Mouse (Mus musculus) layer of hippocampus, adult 8-10 months (tissue): ENCODE data around the gene Atad1. TPM values are rescaled to one million over a fixed set of nuclear protein-coding genes. Genes with fewer than 3 reads are reported as not detected.
"Not testable (repeated sequence)": the region's sequence is repeated elsewhere in the genome, so short reads cannot be mapped to it uniquely, and the experiment has no call there.

Experiments used
- DNase-seq, 2 experiments: peaks; one replicate each; pipeline ENCODE4 v3.0.0; 2022; ENCODE audit warnings: low spot score in 2 of 2
- total RNA-seq, 4 experiments: library from RNA; stranded (reverse); gene quantifications; 2 replicates each; pipeline ENCODE4 v1.2.4; 2022

Gene Atad1
- 100 to 1,000 TPM in 1 of 4 experiments, 10 to 100 TPM in 3; 89.9 to 100 (median 92.7) TPM for total RNA-seq

- no peak for DNase-seq
These were observed at the start of gene Atad1 for GRCm38 (mm10) chr19:32739686-32740085. Gene Atad1, minus strand, starts transcription at chr19:32739786.

GRCm38 (mm10) chr19:32788016-32788415 lies 48.4 kb upstream of the Atad1 start:
- DNase-seq: not testable (repeated sequence)

- DNase-seq: not testable (repeated sequence)
These were observed 47.8 kb upstream of the Atad1 start for GRCm38 (mm10) chr19:32787388-32787787.

- DNase-seq: no peak
These were observed 41.9 kb upstream of the Atad1 start for GRCm38 (mm10) chr19:32781305-32782071.

- DNase-seq: no peak
These were observed 39.5 kb upstream of the Atad1 start for GRCm38 (mm10) chr19:32779131-32779530.

GRCm38 (mm10) chr19:32778411-32778810 lies 38.8 kb upstream of the Atad1 start:
- DNase-seq: no peak

GRCm38 (mm10) chr19:32762493-32762892 lies 22.9 kb upstream of the Atad1 start:
- DNase-seq: no peak

GRCm38 (mm10) chr19:32761162-32761561 lies 21.6 kb upstream of the Atad1 start:
- DNase-seq: no peak

- DNase-seq: no peak
These were observed 20.9 kb upstream of the Atad1 start for GRCm38 (mm10) chr19:32760499-32760898.

GRCm38 (mm10) chr19:32759357-32760024 lies 19.9 kb upstream of the Atad1 start:
- DNase-seq: no peak

- no peak for DNase-seq
These were observed 19.2 kb upstream of the Atad1 start for GRCm38 (mm10) chr19:32758793-32759161.

- peak; percentile 28 to 48 for DNase-seq
These were observed 18.5 kb upstream of the Atad1 start for GRCm38 (mm10) chr19:32757831-32758792.

- DNase-seq: peak; percentile 90 to 96
These were observed 17.5 kb upstream of the Atad1 start, which contains the start of gene Pten for GRCm38 (mm10) chr19:32756900-32757725. Gene Pten, plus strand, starts transcription at chr19:32757497.

- no peak for DNase-seq
These were observed 17.0 kb upstream of the Atad1 start for GRCm38 (mm10) chr19:32756636-32756899.

- DNase-seq: peak; percentile 95 to 97
These were observed 16.4 kb upstream of the Atad1 start for GRCm38 (mm10) chr19:32755792-32756635.

- no peak for DNase-seq
These were observed 15.7 kb upstream of the Atad1 start for GRCm38 (mm10) chr19:32755104-32755791.

- DNase-seq: no peak
These were observed 14.8 kb upstream of the Atad1 start for GRCm38 (mm10) chr19:32754188-32755000.

GRCm38 (mm10) chr19:32753386-32753785 lies 13.8 kb upstream of the Atad1 start:
- DNase-seq: no peak
